Mouse (Mus musculus): ENCODE measurements around the gene Gm11273. TPM values are rescaled to one million over a fixed set of nuclear protein-coding genes. Genes with fewer than 3 reads are reported as not detected.
A peak's percentile ranks its signal among the peaks of the same experiment; 100 is the strongest.
"Not testable (repeated sequence)": the region's sequence is repeated elsewhere in the genome, so short reads cannot be mapped to it uniquely, and the experiment has no call there.

Gm11273 gene
- 4.7 and 6.3 TPM in 2 replicates for polyA plus RNA-seq (2016; fragmentation: Nextera tagmentation; extraction: Ambion mirVana)

DNA sequence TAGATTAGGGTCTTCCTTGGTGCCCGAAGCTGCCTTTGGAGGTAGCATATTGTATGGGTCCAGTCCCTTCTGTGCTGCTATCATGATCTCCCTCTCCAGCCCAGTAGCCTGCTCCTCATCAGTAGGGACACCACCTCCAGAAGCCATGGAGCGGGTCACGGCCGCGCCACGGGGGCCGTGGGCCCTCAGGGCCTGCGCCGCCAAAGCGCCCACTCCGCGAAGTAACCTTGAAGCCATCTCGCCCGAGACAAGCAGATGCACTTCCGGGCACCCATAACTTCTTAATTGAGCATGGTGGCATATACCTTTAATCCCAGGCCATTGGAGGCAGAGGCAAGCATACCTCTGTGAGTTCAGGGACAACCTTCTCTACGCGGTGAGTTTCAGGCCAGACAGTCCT, at the start of gene Gm11273:
Gene Gm11273 (minus strand): TSS at position 237 of the 400 bp plus-strand sequence.
- not testable (repeated sequence) for H3K9me3 ChIP-seq (replicated peaks); ATAC-seq; H3K27me3 ChIP-seq (replicated peaks); H3K4me2 ChIP-seq; H3K27ac ChIP-seq; H3K36me3 ChIP-seq; H3K9ac ChIP-seq; H3K4me3 ChIP-seq; H3K4me1 ChIP-seq
- WGBS (ENCODE audit: insufficient replicate concordance), result 90% methylated on average over 17 of the region's 17 CpGs

GRCm38 (mm10) chr13:21550416-21551110, 49.3 kb upstream of the Gm11273 start:
- no peak overlapping the region for H3K9ac ChIP-seq
- no peaks in the 10 kb centered on the region for H3K9me3 ChIP-seq (replicated peaks)
- H3K4me1 ChIP-seq, result no peaks in the 10 kb centered on the region
- WGBS (ENCODE audit: insufficient replicate concordance), result 47% methylated on average over 3 of the region's 3 CpGs
- ATAC-seq, result no peak
- H3K4me2 ChIP-seq, result no peak overlapping the region
- no peaks in the 10 kb centered on the region for H3K36me3 ChIP-seq
- no peaks in the 10 kb centered on the region for H3K27me3 ChIP-seq (replicated peaks)
- H3K4me3 ChIP-seq, result no peak overlapping the region
- no peak overlapping the region for H3K27ac ChIP-seq

DNA sequence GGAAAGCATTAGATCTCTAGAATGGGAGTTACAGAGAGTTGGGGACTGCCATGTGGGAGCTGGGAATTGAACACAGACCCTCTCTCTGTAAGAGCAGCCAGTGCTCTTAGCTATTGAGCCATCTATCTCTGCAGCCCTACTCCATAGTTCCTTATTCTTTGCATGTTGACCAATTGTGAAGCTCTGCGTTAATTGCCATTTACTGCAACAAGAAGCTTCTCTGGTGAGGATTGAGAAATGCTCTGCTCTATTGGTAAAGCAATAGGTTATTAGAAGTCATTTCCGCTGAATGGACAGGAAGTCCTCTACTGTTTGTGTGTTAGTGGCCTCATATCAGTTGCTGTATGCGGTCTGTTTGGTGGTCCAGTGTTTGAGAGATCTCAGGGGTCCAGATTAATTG, 48.3 kb upstream of the Gm11273 start:
- Histone ChIP-seq H3K4me1 (no peaks in the 10 kb centered on the region), H3K4me2 (no peak overlapping the region), H3K9me3 (replicated peaks) (no peaks in the 10 kb centered on the region), H3K4me3 (no peak overlapping the region), H3K9ac (no peak overlapping the region), H3K27me3 (replicated peaks) (no peaks in the 10 kb centered on the region), H3K36me3 (no peaks in the 10 kb centered on the region), H3K27ac (no peak overlapping the region)
- ATAC-seq, result no peak
- WGBS (ENCODE audit: insufficient replicate concordance), result 64% methylated on average over 3 of the region's 3 CpGs

DNA sequence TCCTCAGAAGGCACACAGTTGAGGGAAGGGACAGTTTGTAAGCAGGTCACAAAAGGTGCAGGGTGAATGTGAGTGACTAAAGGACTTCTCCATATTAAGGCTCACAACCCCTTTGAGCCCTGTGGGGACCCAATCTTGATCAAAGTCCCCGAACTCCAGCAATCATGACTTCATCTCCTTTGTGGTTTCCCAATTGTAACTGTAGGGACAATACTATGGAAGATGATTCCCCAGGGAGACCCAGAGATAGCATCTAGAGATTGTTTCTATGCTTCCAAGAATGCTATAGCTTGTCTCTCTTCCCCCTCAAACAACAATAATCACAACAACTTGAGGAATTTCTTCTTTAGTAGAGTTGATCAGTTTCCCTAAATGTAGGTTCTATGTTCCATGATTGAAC, 41.5 kb upstream of the Gm11273 start, which contains the start of gene Olfr1366:
Gene Olfr1366 (minus strand): TSS at position 101 of the 400 bp plus-strand sequence.
- WGBS (ENCODE audit: insufficient replicate concordance), result 50% methylated on average over 1 of the region's 1 CpGs
- H3K27me3 ChIP-seq (replicated peaks), result peaks cover 4% of the 10 kb centered on the region; the same call in 1 of the 2 replicates
- no peaks in the 10 kb centered on the region for H3K4me1 ChIP-seq
- no peaks in the 10 kb centered on the region for H3K36me3 ChIP-seq
- ATAC-seq, result no peak
- no peaks in the 10 kb centered on the region for H3K9me3 ChIP-seq (replicated peaks)
- no peak within 1 kb of the TSS for H3K4me2 ChIP-seq
- H3K9ac ChIP-seq, result no peak within 1 kb of the TSS
- no peak within 1 kb of the TSS for H3K27ac ChIP-seq
- H3K4me3 ChIP-seq, result no peak within 1 kb of the TSS

- peak; percentile 97 for ATAC-seq
- H3K36me3 ChIP-seq, result peaks cover 12% of the 10 kb centered on the region
Measured at GRCm38 (mm10) chr13:21530781-21531201, 29.6 kb upstream of the Gm11273 start, which contains the start of gene Zkscan8. Gene Zkscan8, minus strand, starts transcription at chr13:21531120.

GRCm38 (mm10) chr13:21530136-21530535, 28.9 kb upstream of the Gm11273 start:
- Histone ChIP-seq H3K27ac (no peak overlapping the region), H3K4me1 (peaks cover 9% of the 10 kb centered on the region), H3K9ac (peak overlapping the region; percentile 60), H3K4me3 (peak overlapping the region; percentile 84), H3K9me3 (replicated peaks) (no peaks in the 10 kb centered on the region), H3K36me3 (peaks cover 17% of the 10 kb centered on the region), H3K27me3 (replicated peaks) (no peaks in the 10 kb centered on the region), H3K4me2 (peak overlapping the region; percentile 73)
- 33% methylated on average over 7 of the region's 7 CpGs for WGBS (ENCODE audit: insufficient replicate concordance)
- no peak for ATAC-seq

More at GRCm38 (mm10) chr13:21530781-21531201, 29.6 kb upstream of the Gm11273 start, which contains the start of gene Zkscan8:
- peaks cover 9% of the 10 kb centered on the region for H3K4me1 ChIP-seq
- H3K27me3 ChIP-seq (replicated peaks), result no peaks in the 10 kb centered on the region
- H3K9ac ChIP-seq, result peak within 1 kb of the TSS; percentile 91
- under 1% methylated on average over 39 of the region's 39 CpGs for WGBS (ENCODE audit: insufficient replicate concordance)
- H3K4me3 ChIP-seq, result peak within 1 kb of the TSS; percentile 84
- peak within 1 kb of the TSS; percentile 73 for H3K4me2 ChIP-seq
- H3K27ac ChIP-seq, result peak within 1 kb of the TSS; percentile 86
- H3K9me3 ChIP-seq (replicated peaks), result no peaks in the 10 kb centered on the region

DNA sequence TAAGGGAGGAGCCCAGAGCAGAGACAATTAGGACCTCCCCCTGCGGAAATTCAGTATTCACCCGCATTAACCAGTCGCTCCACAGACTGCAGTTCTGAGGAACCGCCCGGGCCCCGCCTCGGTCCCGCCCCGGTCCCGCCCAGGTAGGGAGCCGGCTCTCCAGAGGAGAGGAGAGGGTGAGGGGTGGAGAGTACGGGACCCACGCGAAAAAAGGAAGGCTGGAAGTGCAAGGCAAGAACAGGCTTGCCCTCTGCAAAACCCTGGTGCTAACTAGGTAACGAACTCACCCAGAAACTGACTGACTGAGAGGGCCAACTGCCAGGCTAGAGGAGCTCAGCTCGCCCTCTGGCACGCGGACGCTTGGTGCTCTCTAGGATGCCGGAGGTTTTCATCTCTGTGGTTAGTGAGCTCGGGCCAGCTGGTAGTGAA, 5.0 kb upstream of the Gm11273 start:
- peak overlapping the region; percentile 53; the same call in 1 of the 2 replicates for H3K27ac ChIP-seq

DNA sequence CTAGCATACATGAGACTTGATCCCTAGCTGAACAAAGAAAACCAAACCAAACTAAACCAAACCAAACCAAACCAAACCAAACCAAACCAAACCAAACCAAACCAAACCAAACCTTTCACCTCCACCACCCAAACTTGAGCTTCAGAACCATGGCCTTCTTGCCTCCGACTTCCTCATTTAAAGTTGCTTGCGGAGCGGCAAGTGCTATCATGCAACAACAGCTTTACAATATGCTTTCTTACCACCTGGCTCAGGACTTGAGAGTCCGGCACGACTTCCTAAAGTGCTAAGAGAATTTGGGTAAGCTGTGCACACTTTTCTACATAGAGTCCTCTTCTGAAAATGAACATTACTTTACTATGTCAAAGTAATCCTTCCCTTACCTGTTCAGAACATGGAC, 1.1 kb upstream of the Gm11273 start:
- Histone ChIP-seq H3K4me2 (no peak overlapping the region), H3K27ac (no peak overlapping the region), H3K4me1 (peaks cover 10% of the 10 kb centered on the region), H3K36me3 (no peaks in the 10 kb centered on the region), H3K9ac (no peak overlapping the region), H3K9me3 (replicated peaks) (no peaks in the 10 kb centered on the region), H3K4me3 (no peak overlapping the region), H3K27me3 (replicated peaks) (no peaks in the 10 kb centered on the region)
- WGBS (ENCODE audit: insufficient replicate concordance), result 54% methylated on average over 5 of the region's 5 CpGs
- ATAC-seq, result no peak

More for the DNA sequence above, 5.0 kb upstream of the Gm11273 start:
- peaks cover 10% of the 10 kb centered on the region for H3K4me1 ChIP-seq
- peak; percentile 99 for ATAC-seq
- H3K27me3 ChIP-seq (replicated peaks), result 0 out of 2 replicates have a peak, but pooled peaks cover 2% of the 10 kb centered on the region
- H3K4me2 ChIP-seq, result peak overlapping the region; percentile 69
- H3K36me3 ChIP-seq, result no peaks in the 10 kb centered on the region
- H3K9me3 ChIP-seq (replicated peaks), result no peaks in the 10 kb centered on the region
- peak overlapping the region; percentile 69 for H3K9ac ChIP-seq
- peak overlapping the region; percentile 67 for H3K4me3 ChIP-seq
- WGBS (ENCODE audit: insufficient replicate concordance), result 0% methylated on average over 21 of the region's 21 CpGs

- H3K27me3 ChIP-seq (replicated peaks), result no peaks in the 10 kb centered on the region
- H3K4me3 ChIP-seq, result no peak within 1 kb of the TSS
- no peak within 1 kb of the TSS for H3K4me2 ChIP-seq
- ATAC-seq, result no peak
- WGBS (ENCODE audit: insufficient replicate concordance), result 90% methylated on average over 21 of the region's 21 CpGs
- no peaks in the 10 kb centered on the region for H3K9me3 ChIP-seq (replicated peaks)
- H3K9ac ChIP-seq, result no peak within 1 kb of the TSS
- H3K27ac ChIP-seq, result no peak within 1 kb of the TSS
- no peaks in the 10 kb centered on the region for H3K36me3 ChIP-seq
- no peaks in the 10 kb centered on the region for H3K4me1 ChIP-seq
Measured at GRCm38 (mm10) chr13:21495080-21495479, 6.1 kb downstream of the Gm11273 start, which contains the start of gene AK157302. Gene AK157302, plus strand, starts transcription at chr13:21495223.

DNA sequence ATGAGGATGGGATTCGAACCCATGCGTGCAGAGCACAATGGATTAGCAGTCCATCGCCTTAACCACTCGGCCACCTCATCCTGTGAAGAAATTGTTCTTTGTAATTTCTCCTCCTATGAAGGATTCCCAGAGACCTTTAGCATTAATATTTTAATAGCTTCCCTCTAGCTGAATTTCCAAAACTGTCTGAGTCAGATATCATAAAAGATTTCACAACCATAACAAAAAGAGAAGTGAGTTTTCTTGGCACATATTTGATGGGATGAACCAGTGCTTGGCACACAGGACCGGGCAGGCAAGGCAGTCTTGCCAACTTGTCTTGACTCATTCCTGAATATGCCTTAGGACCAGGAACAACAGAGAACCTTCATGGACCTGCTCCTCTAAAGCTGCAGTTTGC, 8.4 kb downstream of the Gm11273 start:
- no peak overlapping the region for H3K9ac ChIP-seq
- no peak for ATAC-seq
- H3K4me1 ChIP-seq, result no peaks in the 10 kb centered on the region
- H3K27me3 ChIP-seq (replicated peaks), result no peaks in the 10 kb centered on the region
- 81% methylated on average over 5 of the region's 5 CpGs for WGBS (ENCODE audit: insufficient replicate concordance)
- no peak overlapping the region for H3K4me3 ChIP-seq
- H3K36me3 ChIP-seq, result no peaks in the 10 kb centered on the region
- H3K4me2 ChIP-seq, result no peak overlapping the region
- H3K27ac ChIP-seq, result no peak overlapping the region
- H3K9me3 ChIP-seq (replicated peaks), result no peaks in the 10 kb centered on the region

GRCm38 (mm10) chr13:21486881-21487280, 14.3 kb downstream of the Gm11273 start:
- H3K27ac ChIP-seq, result no peak overlapping the region
- no peak for ATAC-seq
- H3K9me3 ChIP-seq (replicated peaks), result no peaks in the 10 kb centered on the region
- H3K36me3 ChIP-seq, result no peaks in the 10 kb centered on the region
- no peak overlapping the region for H3K4me3 ChIP-seq
- H3K9ac ChIP-seq, result no peak overlapping the region
- no peaks in the 10 kb centered on the region; the same call in 1 of the 2 replicates for H3K27me3 ChIP-seq (replicated peaks)
- H3K4me2 ChIP-seq, result no peak overlapping the region
- whole genome bisulfite sequencing (ENCODE audit: insufficient replicate concordance), result 73% methylated on average over 1 of the region's 1 CpGs
- H3K4me1 ChIP-seq, result no peaks in the 10 kb centered on the region

Measured in liver, embryonic 12.5 days (tissue).